Mouse (Mus musculus): ENCODE measurements around the gene Tradd. TPM values are rescaled to one million over a fixed set of nuclear protein-coding genes. Genes with fewer than 3 reads are reported as not detected.
"Not testable (repeated sequence)": the region's sequence is repeated elsewhere in the genome, so short reads cannot be mapped to it uniquely, and the experiment has no call there.

Gene Tradd
- polyA plus RNA-seq, 1 experiment from 2014 or later, result 14.3 TPM

- H3K27me3 ChIP-seq (ENCODE audit: control insufficient read depth, insufficient read depth, low read length), result no peaks in the 10 kb centered on the region
- peak within 1 kb of the TSS; percentile 98 for H3K4me3 ChIP-seq (ENCODE audit: low read depth, low read length)
- peak; percentile 95 for DNase-seq (ENCODE audit: low spot score)
- H3K9me3 ChIP-seq (ENCODE audit: control insufficient read depth, low read length), result no peaks in the 10 kb centered on the region
- peak; percentile 91 for ATAC-seq (ENCODE audit: low FRiP score)
- peak within 1 kb of the TSS; percentile 54 for H3K27ac ChIP-seq (ENCODE audit: low read depth, low read length)
- H3K36me3 ChIP-seq (ENCODE audit: control insufficient read depth, insufficient read depth, low read length), result peaks cover 12% of the 10 kb centered on the region
- WGBS, result under 1% methylated on average over 58 of the region's 58 CpGs
- H3K9ac ChIP-seq (ENCODE audit: low read depth, low read length), result peak within 1 kb of the TSS; percentile 95
- peaks cover 6% of the 10 kb centered on the region; the same call in 1 of the 2 replicates for H3K4me1 ChIP-seq (replicated peaks; ENCODE audit: control insufficient read depth, insufficient read depth, low read length)
- peak within 1 kb of the TSS; percentile 74 for H3K4me2 ChIP-seq (replicated peaks; ENCODE audit: low read depth, low read length)
Observed at GRCm38 (mm10) chr8:105297511-105298192, 33.2 kb upstream of the Tradd start, which contains the start of gene E2f4. Gene E2f4, plus strand, starts transcription at chr8:105297663.

GRCm38 (mm10) chr8:105295895-105296573, 31.6 kb upstream of the Tradd start, which contains the start of gene Exoc3l:
Gene Exoc3l, minus strand, starts transcription at chr8:105296101.
- peaks cover 6% of the 10 kb centered on the region; the same call in 1 of the 2 replicates for H3K4me1 ChIP-seq (replicated peaks; ENCODE audit: control insufficient read depth, insufficient read depth, low read length)
- H3K27ac ChIP-seq (ENCODE audit: low read depth, low read length), result no peak within 1 kb of the TSS
- H3K4me3 ChIP-seq (ENCODE audit: low read depth, low read length), result peak within 1 kb of the TSS; percentile 98
- H3K4me2 ChIP-seq (replicated peaks; ENCODE audit: low read depth, low read length), result peak within 1 kb of the TSS; percentile 74
- DNase-seq (ENCODE audit: low spot score) (no peak), ATAC-seq (ENCODE audit: low FRiP score) (no peak)
- H3K27me3 ChIP-seq (ENCODE audit: control insufficient read depth, insufficient read depth, low read length), result no peaks in the 10 kb centered on the region
- 63% methylated on average over 11 of the region's 11 CpGs for WGBS
- no peaks in the 10 kb centered on the region for H3K9me3 ChIP-seq (ENCODE audit: control insufficient read depth, low read length)
- peak within 1 kb of the TSS; percentile 59 for H3K9ac ChIP-seq (ENCODE audit: low read depth, low read length)
- H3K36me3 ChIP-seq (ENCODE audit: control insufficient read depth, insufficient read depth, low read length), result peaks cover 3% of the 10 kb centered on the region

- Histone ChIP-seq H3K4me1 (replicated peaks; ENCODE audit: control insufficient read depth, insufficient read depth, low read length) (peaks cover 10% of the 10 kb centered on the region; the same call in 1 of the 2 replicates), H3K27ac (ENCODE audit: low read depth, low read length) (no peak overlapping the region), H3K4me3 (ENCODE audit: low read depth, low read length) (no peak overlapping the region), H3K9me3 (ENCODE audit: control insufficient read depth, low read length) (no peaks in the 10 kb centered on the region), H3K36me3 (ENCODE audit: control insufficient read depth, insufficient read depth, low read length) (peaks cover 3% of the 10 kb centered on the region; the same call in 1 of the 2 replicates), H3K27me3 (ENCODE audit: control insufficient read depth, insufficient read depth, low read length) (peaks cover 6% of the 10 kb centered on the region), H3K9ac (ENCODE audit: low read depth, low read length) (no peak overlapping the region), H3K4me2 (replicated peaks; ENCODE audit: low read depth, low read length) (no peak overlapping the region)
- WGBS, result 68% methylated on average over 11 of the region's 11 CpGs
- ATAC-seq (ENCODE audit: low FRiP score) (no peak), DNase-seq (ENCODE audit: low spot score) (no peak)
Observed at GRCm38 (mm10) chr8:105295256-105295655, 30.8 kb upstream of the Tradd start.

- Histone ChIP-seq H3K4me1 (replicated peaks; ENCODE audit: control insufficient read depth, insufficient read depth, low read length) (peaks cover 13% of the 10 kb centered on the region; the same call in 1 of the 2 replicates), H3K4me2 (replicated peaks; ENCODE audit: low read depth, low read length) (no peak overlapping the region), H3K4me3 (ENCODE audit: low read depth, low read length) (no peak overlapping the region), H3K36me3 (ENCODE audit: control insufficient read depth, insufficient read depth, low read length) (peaks cover 2% of the 10 kb centered on the region; the same call in 1 of the 2 replicates), H3K9ac (ENCODE audit: low read depth, low read length) (no peak overlapping the region), H3K27me3 (ENCODE audit: control insufficient read depth, insufficient read depth, low read length) (peaks cover 11% of the 10 kb centered on the region), H3K27ac (ENCODE audit: low read depth, low read length) (no peak overlapping the region), H3K9me3 (ENCODE audit: control insufficient read depth, low read length) (no peaks in the 10 kb centered on the region)
- 71% methylated on average over 9 of the region's 9 CpGs for WGBS
- DNase-seq (ENCODE audit: low spot score) (no peak), ATAC-seq (ENCODE audit: low FRiP score) (no peak)
Observed at GRCm38 (mm10) chr8:105294776-105295175, 30.4 kb upstream of the Tradd start.

- no peak for DNase-seq (ENCODE audit: low spot score)
- 72% methylated on average over 19 of the region's 19 CpGs for WGBS
- no peak for ATAC-seq (ENCODE audit: low FRiP score)
- Histone ChIP-seq H3K4me1 (replicated peaks; ENCODE audit: control insufficient read depth, insufficient read depth, low read length) (peaks cover 14% of the 10 kb centered on the region; the same call in 1 of the 2 replicates), H3K27me3 (ENCODE audit: control insufficient read depth, insufficient read depth, low read length) (peaks cover 11% of the 10 kb centered on the region), H3K9ac (ENCODE audit: low read depth, low read length) (no peak overlapping the region), H3K4me2 (replicated peaks; ENCODE audit: low read depth, low read length) (no peak overlapping the region), H3K9me3 (ENCODE audit: control insufficient read depth, low read length) (no peaks in the 10 kb centered on the region), H3K27ac (ENCODE audit: low read depth, low read length) (no peak overlapping the region), H3K36me3 (ENCODE audit: control insufficient read depth, insufficient read depth, low read length) (no peaks in the 10 kb centered on the region), H3K4me3 (ENCODE audit: low read depth, low read length) (no peak overlapping the region)
Observed at GRCm38 (mm10) chr8:105293405-105293804, 29.0 kb upstream of the Tradd start.

GRCm38 (mm10) chr8:105292471-105292870, 28.1 kb upstream of the Tradd start:
- Histone ChIP-seq H3K9ac (ENCODE audit: low read depth, low read length) (no peak overlapping the region), H3K27ac (ENCODE audit: low read depth, low read length) (no peak overlapping the region), H3K36me3 (ENCODE audit: control insufficient read depth, insufficient read depth, low read length) (no peaks in the 10 kb centered on the region), H3K4me3 (ENCODE audit: low read depth, low read length) (no peak overlapping the region), H3K27me3 (ENCODE audit: control insufficient read depth, insufficient read depth, low read length) (peaks cover 11% of the 10 kb centered on the region), H3K9me3 (ENCODE audit: control insufficient read depth, low read length) (no peaks in the 10 kb centered on the region), H3K4me2 (replicated peaks; ENCODE audit: low read depth, low read length) (no peak overlapping the region), H3K4me1 (replicated peaks; ENCODE audit: control insufficient read depth, insufficient read depth, low read length) (peaks cover 16% of the 10 kb centered on the region; the same call in 1 of the 2 replicates)
- WGBS, result 91% methylated on average over 7 of the region's 7 CpGs
- ATAC-seq (ENCODE audit: low FRiP score), result no peak
- DNase-seq (ENCODE audit: low spot score), result no peak

GRCm38 (mm10) chr8:105291802-105292201, 27.4 kb upstream of the Tradd start:
- not testable (repeated sequence) for DNase-seq (ENCODE audit: low spot score)

GRCm38 (mm10) chr8:105291364-105291763, 27.0 kb upstream of the Tradd start:
- WGBS, result 88% methylated on average over 8 of the region's 8 CpGs
- not testable (repeated sequence) for H3K9me3 ChIP-seq (ENCODE audit: control insufficient read depth, low read length); H3K9ac ChIP-seq (ENCODE audit: low read depth, low read length); H3K27ac ChIP-seq (ENCODE audit: low read depth, low read length); ATAC-seq (ENCODE audit: low FRiP score); H3K36me3 ChIP-seq (ENCODE audit: control insufficient read depth, insufficient read depth, low read length); DNase-seq (ENCODE audit: low spot score); H3K4me2 ChIP-seq (replicated peaks; ENCODE audit: low read depth, low read length); H3K4me3 ChIP-seq (ENCODE audit: low read depth, low read length)
- H3K4me1 ChIP-seq (replicated peaks; ENCODE audit: control insufficient read depth, insufficient read depth, low read length), result peaks cover 16% of the 10 kb centered on the region; the same call in 1 of the 2 replicates
- H3K27me3 ChIP-seq (ENCODE audit: control insufficient read depth, insufficient read depth, low read length), result peaks cover 11% of the 10 kb centered on the region

More at GRCm38 (mm10) chr8:105291802-105292201, 27.4 kb upstream of the Tradd start:
- not testable (repeated sequence) for H3K9me3 ChIP-seq (ENCODE audit: control insufficient read depth, low read length); H3K36me3 ChIP-seq (ENCODE audit: control insufficient read depth, insufficient read depth, low read length); H3K9ac ChIP-seq (ENCODE audit: low read depth, low read length); H3K4me2 ChIP-seq (replicated peaks; ENCODE audit: low read depth, low read length); ATAC-seq (ENCODE audit: low FRiP score); H3K27ac ChIP-seq (ENCODE audit: low read depth, low read length); H3K4me3 ChIP-seq (ENCODE audit: low read depth, low read length)
- 74% methylated on average over 3 of the region's 3 CpGs for WGBS
- H3K27me3 ChIP-seq (ENCODE audit: control insufficient read depth, insufficient read depth, low read length), result peaks cover 11% of the 10 kb centered on the region
- peaks cover 16% of the 10 kb centered on the region; the same call in 1 of the 2 replicates for H3K4me1 ChIP-seq (replicated peaks; ENCODE audit: control insufficient read depth, insufficient read depth, low read length)
